Mouse (Mus musculus): Measurements from ENCODE around the gene Cel. TPM values are rescaled to one million over a fixed set of nuclear protein-coding genes. Genes with fewer than 3 reads are reported as not detected.

Gene Cel
- total and polyA plus RNA-seq, 3 experiments: not detected

- Histone ChIP-seq H3K9me3 (replicated peaks; ENCODE audit: low read length) (peaks cover 5% of the 10 kb centered on the region), H3K27me3 (replicated peaks) (peaks cover 17% of the 10 kb centered on the region), H3K27ac (ENCODE audit: insufficient read depth, low read depth) (no peak overlapping the region), H3K4me3 (replicated peaks in 1 of 3; ENCODE audit: low read depth in 2 of 3, low read length in 2 of 3, poor library complexity in 1 of 3) (no peak overlapping the region), H3K4me2 (ENCODE audit: insufficient read depth, low read depth, poor library complexity, severe bottlenecking) (no peak overlapping the region), H3K4me1 (ENCODE audit: control insufficient read depth in 1 of 2, insufficient read depth in 2 of 2) (peaks cover 3 to 26% of the 10 kb centered on the region in 2 experiments; a peak in 2 of 4 replicates), H3K79me2 (replicated peaks; ENCODE audit: control insufficient read depth, extremely low read depth, insufficient read depth, poor library complexity, severe bottlenecking) (no peaks in the 10 kb centered on the region), H3K9ac (ENCODE audit: insufficient read depth, low read depth) (no peak overlapping the region), H3K36me3 (replicated peaks in 1 of 2; ENCODE audit: control insufficient read depth in 1 of 2, insufficient read depth in 1 of 2, low read length in 1 of 2) (no peaks in the 10 kb centered on the region)
- dilution Hi-C loops (cut with MboI; ENCODE audit: extremely low pct_ligation_motif_present, extremely low pct_unique_long_range_greater_than_20kb, low sequenced_read_pairs) (no loop called here), in situ Hi-C loops (cut with MboI; ENCODE audit: low pct_ligation_motif_present, low pct_unique_long_range_greater_than_20kb, low sequenced_read_pairs) (no loop called here)
- no peak for TF ChIP-seq CHD2 (IDR thresholded peaks at IDR 0.05; ENCODE audit: low read length)
- no peak for TF ChIP-seq MAX (IDR thresholded peaks at IDR 0.05; ENCODE audit: low read length)
- no peak for TF ChIP-seq EP300 (IDR thresholded peaks at IDR 0.05; ENCODE audit: low read length)
- TF ChIP-seq HCFC1 (IDR thresholded peaks at IDR 0.05; ENCODE audit: low read depth, low read length): no peak
- no peak for TF ChIP-seq MEF2A (IDR thresholded peaks at IDR 0.05; ENCODE audit: borderline replicate concordance, low read depth, low read length)
- TF ChIP-seq MYC (IDR thresholded peaks at IDR 0.05; ENCODE audit: low read depth, low read length): no peak
- TF ChIP-seq ETS1 (conservative IDR thresholded peaks at IDR 0.05; ENCODE audit: low read depth, low read length): no peak
- no peak for TF ChIP-seq CHD1 (IDR thresholded peaks at IDR 0.05; ENCODE audit: low read depth, low read length)
- no peak for TF ChIP-seq KAT2A (IDR thresholded peaks at IDR 0.05; ENCODE audit: insufficient replicate concordance, low read length)
- TF ChIP-seq MXI1 (IDR thresholded peaks at IDR 0.05; ENCODE audit: low read depth, low read length): no peak
- no peak for TF ChIP-seq MAZ (IDR thresholded peaks at IDR 0.05; ENCODE audit: low read depth, low read length)
- no peak for TF ChIP-seq NRF1 (IDR thresholded peaks at IDR 0.05; ENCODE audit: low read depth, low read length)
- no peak for TF ChIP-seq RAD21 (IDR thresholded peaks at IDR 0.05; ENCODE audit: low read depth, low read length)
- TF ChIP-seq BHLHE40 (IDR thresholded peaks at IDR 0.05; ENCODE audit: low read depth, low read length): no peak
- TF ChIP-seq SIN3A (IDR thresholded peaks at IDR 0.05; ENCODE audit: low read length): no peak
- TF ChIP-seq ZC3H11A (IDR thresholded peaks at IDR 0.05; ENCODE audit: low read depth, low read length): no peak
- no peak for DNase-seq (ENCODE audit: extremely low read depth)
Observed at GRCm38 (mm10) chr2:28596021-28596420, 32.8 kb upstream of the Cel start.

- Histone ChIP-seq H3K9me3 (replicated peaks; ENCODE audit: low read length) (peaks cover 5% of the 10 kb centered on the region), H3K9ac (ENCODE audit: insufficient read depth, low read depth) (no peak overlapping the region), H3K27ac (ENCODE audit: insufficient read depth, low read depth) (no peak overlapping the region), H3K4me1 (ENCODE audit: control insufficient read depth in 1 of 2, insufficient read depth in 2 of 2) (peaks cover 3 to 4% of the 10 kb centered on the region in 2 experiments; a peak in 2 of 4 replicates), H3K79me2 (replicated peaks; ENCODE audit: control insufficient read depth, extremely low read depth, insufficient read depth, poor library complexity, severe bottlenecking) (no peaks in the 10 kb centered on the region), H3K36me3 (replicated peaks in 1 of 2; ENCODE audit: control insufficient read depth in 1 of 2, insufficient read depth in 1 of 2, low read length in 1 of 2) (no peaks in the 10 kb centered on the region), H3K4me3 (replicated peaks in 1 of 3; ENCODE audit: low read depth in 2 of 3, low read length in 2 of 3, poor library complexity in 1 of 3) (no peak overlapping the region), H3K4me2 (ENCODE audit: insufficient read depth, low read depth, poor library complexity, severe bottlenecking) (peak overlapping the region; percentile 88), H3K27me3 (replicated peaks) (peaks cover 18% of the 10 kb centered on the region)
- peak; percentile 69 for DNase-seq (ENCODE audit: extremely low read depth)
- peak; percentile 82 to 94 for TF ChIP-seq CTCF (conservative IDR thresholded peaks at IDR 0.05 in 1 of 2, IDR thresholded peaks at IDR 0.05 in 1 of 2; ENCODE audit: low read depth in 2 of 2, low read length in 2 of 2)
- 0 out of 2 replicates have a peak, but pooled peaks have one; percentile 14 for TF ChIP-seq ZC3H11A (IDR thresholded peaks at IDR 0.05; ENCODE audit: low read depth, low read length)
- TF ChIP-seq E2F4 (IDR thresholded peaks at IDR 0.05; ENCODE audit: insufficient replicate concordance, low read depth, low read length): no peak
- peak; percentile 81 for TF ChIP-seq RAD21 (IDR thresholded peaks at IDR 0.05; ENCODE audit: low read depth, low read length)
- TF ChIP-seq TBP (conservative IDR thresholded peaks at IDR 0.05; ENCODE audit: low read depth, low read length): no peak
- peak; percentile 85 for TF ChIP-seq SMC3 (IDR thresholded peaks at IDR 0.05; ENCODE audit: low read depth, low read length)
- peak; percentile 30; the same call in 1 of the 2 replicates for TF ChIP-seq NELFE (IDR thresholded peaks at IDR 0.05; ENCODE audit: low read depth, low read length)
- 0 out of 2 replicates have a peak, but pooled peaks have one; percentile 24 for TF ChIP-seq IRF4 (IDR thresholded peaks at IDR 0.05; ENCODE audit: low read depth, low read length)
- in situ Hi-C loops (cut with MboI; ENCODE audit: low pct_ligation_motif_present, low pct_unique_long_range_greater_than_20kb, low sequenced_read_pairs) (loop anchor here (5.0 kb wide), 1 partner anchor 34 kb away; no protein-coding TSS in a partner anchor), dilution Hi-C loops (cut with MboI; ENCODE audit: extremely low pct_ligation_motif_present, extremely low pct_unique_long_range_greater_than_20kb, low sequenced_read_pairs) (no loop called here)
Observed at GRCm38 (mm10) chr2:28592809-28593208, 29.6 kb upstream of the Cel start.

Measured in CH12.LX (cell line).